16 mouse cellular contexts compared by ENCODE assay signal in the genomic region with DNA sequence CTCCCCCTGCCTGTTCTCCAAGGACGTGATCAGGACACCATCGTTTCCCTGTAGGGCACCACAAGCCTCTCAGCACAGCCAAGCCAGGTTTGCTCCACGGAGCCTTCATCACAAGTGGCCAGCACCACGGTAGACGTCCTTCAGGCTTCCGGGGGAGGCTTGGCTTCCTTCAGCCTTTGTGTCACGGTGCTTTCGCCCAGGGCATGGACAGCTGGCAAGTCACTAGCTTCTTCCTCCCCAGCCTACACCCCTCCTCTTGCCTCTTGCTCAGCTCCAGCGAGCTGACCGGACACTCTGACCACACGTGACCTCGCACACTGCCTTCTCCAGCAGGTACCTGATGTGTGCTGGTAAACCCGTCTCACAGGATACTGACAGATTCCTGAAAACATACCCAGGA. TPM values are rescaled to one million over a fixed set of nuclear protein-coding genes. Genes with fewer than 3 reads are reported as not detected.
DNase-seq lines count a peak whose midpoint lies in the region; ATAC-seq and TF ChIP-seq lines count a peak whose summit lies in the region.
"Had no signal": no experiment of that assay in that cellular context is flagged by ENCODE, and none has a peak within 500 bp of the region (broad histone marks: within the 10 kb centered on the region; RNA-seq: fewer than 3 reads in every experiment).

No protein-coding gene starts in this region.

- no peak overlapping the region for H3K4me3 ChIP-seq in heart, embryonic 11.5 days (ENCODE audit: low read depth, low read length)
- H3K4me3 ChIP-seq in lung, postnatal 0 days (ENCODE audit: low read depth, low read length), result no peak overlapping the region
- no peak overlapping the region for H3K4me3 ChIP-seq in embryonic facial prominence, embryonic 10.5 days
- H3K4me3 ChIP-seq in liver, postnatal 0 days (ENCODE audit: low read depth, low read length), result no peak overlapping the region
- H3K4me3 ChIP-seq: intestine, embryonic 15.5 days had no signal

- H3K9ac ChIP-seq in heart, embryonic 11.5 days (ENCODE audit: low read depth, low read length), result peak overlapping the region; percentile 8; the same call in 1 of the 2 replicates
- no peak overlapping the region for H3K9ac ChIP-seq in lung, postnatal 0 days (replicated peaks; ENCODE audit: low read depth)
- no peak overlapping the region for H3K9ac ChIP-seq in liver, postnatal 0 days (replicated peaks)
- H3K9ac ChIP-seq: intestine, embryonic 15.5 days had no signal

- no peak overlapping the region for H3K4me2 ChIP-seq in heart, embryonic 11.5 days
- H3K4me2 ChIP-seq in lung, postnatal 0 days (replicated peaks; ENCODE audit: low read depth, low read length), result no peak overlapping the region
- H3K4me2 ChIP-seq in liver, postnatal 0 days (ENCODE audit: low read depth, low read length), result no peak overlapping the region
- H3K4me2 ChIP-seq: intestine, embryonic 15.5 days had no signal

- DNase-seq in heart, adult 9 months (ENCODE audit: low spot score in 2 of 2), result no peak
- DNase-seq in lung, postnatal 0 days (ENCODE audit: low spot score), result no peak
- DNase-seq in lung, postnatal 4 days, result no peak
- DNase-seq in embryonic facial prominence, embryonic 10.5 days (ENCODE audit: low spot score), result no peak
- DNase-seq in liver, postnatal 0 days, result no peak
- DNase-seq in layer of hippocampus, adult 11-12 months (ENCODE audit: low spot score), result no peak
- DNase-seq in left cerebral cortex, postnatal 10 days (ENCODE audit: extremely low spot score in 1 of 2, low spot score in 2 of 2), result no peak
- DNase-seq: adrenal gland, postnatal 10 days; lung, adult 2 months; thymus, adult 18-20 months had no signal

- H3K36me3 ChIP-seq in heart, embryonic 11.5 days (ENCODE audit: control insufficient read depth, insufficient read depth, low read length), result peaks cover 1% of the 10 kb centered on the region; the same call in 1 of the 2 replicates
- no peaks in the 10 kb centered on the region for H3K36me3 ChIP-seq in lung, postnatal 0 days (ENCODE audit: insufficient read depth, low read length)
- H3K36me3 ChIP-seq in embryonic facial prominence, embryonic 10.5 days (replicated peaks), result peaks cover 63% of the 10 kb centered on the region
- H3K36me3 ChIP-seq in liver, postnatal 0 days (replicated peaks; ENCODE audit: insufficient read depth, low read length), result peaks cover 29% of the 10 kb centered on the region

- no peaks in the 10 kb centered on the region for H3K27me3 ChIP-seq in heart, embryonic 11.5 days (ENCODE audit: control insufficient read depth, insufficient read depth, low read length)
- H3K27me3 ChIP-seq in lung, postnatal 0 days (replicated peaks; ENCODE audit: insufficient read depth, low read length), result no peaks in the 10 kb centered on the region
- H3K27me3 ChIP-seq in embryonic facial prominence, embryonic 10.5 days (replicated peaks; ENCODE audit: low read depth, poor library complexity, severe bottlenecking), result no peaks in the 10 kb centered on the region
- no peaks in the 10 kb centered on the region for H3K27me3 ChIP-seq in liver, postnatal 0 days (ENCODE audit: insufficient read depth, low read length)
- H3K27me3 ChIP-seq: intestine, embryonic 15.5 days; Patski had no signal

- TF ChIP-seq EP300 in lung, postnatal 0 days (IDR thresholded peaks at IDR 0.05), result no peak
- no peak for TF ChIP-seq EP300 in liver, postnatal 0 days (IDR thresholded peaks at IDR 0.05; ENCODE audit: low read depth)

- no peak for TF ChIP-seq CTCF in lung, postnatal 0 days (IDR thresholded peaks at IDR 0.05)
- TF ChIP-seq CTCF in liver, postnatal 0 days (IDR thresholded peaks at IDR 0.05; ENCODE audit: low read depth), result no peak

- ATAC-seq in heart, embryonic 11.5 days (replicated peaks; ENCODE audit: insufficient number of reproducible peaks, low FRiP score, low TSS enrichment), result no peak
- ATAC-seq in lung, postnatal 0 days, result peak; percentile 16; the same call in 1 of the 2 replicates
- ATAC-seq in liver, postnatal 0 days, result peak; percentile 26; the same call in 1 of the 2 replicates
- ATAC-seq: Patski had no signal

- H3K4me1 ChIP-seq in heart, embryonic 11.5 days (ENCODE audit: control insufficient read depth, insufficient read depth, low read length), result peaks cover 45% of the 10 kb centered on the region
- peaks cover 11% of the 10 kb centered on the region; the same call in 1 of the 2 replicates for H3K4me1 ChIP-seq in lung, postnatal 0 days (ENCODE audit: insufficient read depth, low read depth, low read length)
- peaks cover 24% of the 10 kb centered on the region for H3K4me1 ChIP-seq in embryonic facial prominence, embryonic 10.5 days
- peaks cover 40% of the 10 kb centered on the region for H3K4me1 ChIP-seq in liver, postnatal 0 days (ENCODE audit: insufficient read depth)

- intact Hi-C loops in left cerebral cortex, postnatal 10 days (cut with DNase I), result no loop called here

- no peaks in the 10 kb centered on the region for H3K9me3 ChIP-seq in heart, embryonic 11.5 days (replicated peaks; ENCODE audit: control insufficient read depth, low read length)
- H3K9me3 ChIP-seq in lung, postnatal 0 days (ENCODE audit: low read length), result no peaks in the 10 kb centered on the region
- no peaks in the 10 kb centered on the region for H3K9me3 ChIP-seq in embryonic facial prominence, embryonic 10.5 days
- no peaks in the 10 kb centered on the region for H3K9me3 ChIP-seq in liver, postnatal 0 days (ENCODE audit: low read length)
- H3K9me3 ChIP-seq: intestine, embryonic 15.5 days had no signal

- H3K27ac ChIP-seq in heart, embryonic 11.5 days (ENCODE audit: low read depth, low read length), result 0 out of 2 replicates have a peak overlapping the region, but pooled peaks have one; percentile 10
- H3K27ac ChIP-seq in lung, postnatal 0 days (ENCODE audit: low read length), result 0 out of 2 replicates have a peak overlapping the region, but pooled peaks have one; percentile 26
- 0 out of 2 replicates have a peak overlapping the region, but pooled peaks have one; percentile 35 for H3K27ac ChIP-seq in embryonic facial prominence, embryonic 10.5 days (replicated peaks)
- peak overlapping the region; percentile 57; the same call in 1 of the 2 replicates for H3K27ac ChIP-seq in liver, postnatal 0 days (ENCODE audit: low read depth)
- H3K27ac ChIP-seq: intestine, embryonic 15.5 days had no signal

- WGBS in heart, embryonic 11.5 days (ENCODE audit: insufficient replicate concordance), result 76% methylated on average over 13 of the region's 13 CpGs
- WGBS in lung, postnatal 0 days, result 58% methylated on average over 13 of the region's 13 CpGs
- 87% methylated on average over 13 of the region's 13 CpGs for WGBS in embryonic facial prominence, embryonic 10.5 days
- 70% methylated on average over 13 of the region's 13 CpGs for WGBS in liver, postnatal 0 days (ENCODE audit: insufficient replicate concordance)

RNA-seq across cellular contexts. Expression of a gene that starts 9.5 kb away (rescaled TPM):
- polyA plus RNA-seq in heart, embryonic 11.5 days (2014; fragmentation: Nextera tagmentation; extraction: Ambion mirVana), result 195 and 211 TPM in 2 replicates
- polyA plus RNA-seq in lung, postnatal 0 days (2015; fragmentation: Nextera tagmentation; extraction: Ambion mirVana), result 166 and 184 TPM in 2 replicates
- 384 and 394 TPM in 2 replicates for polyA plus RNA-seq in embryonic facial prominence, embryonic 10.5 days (2016; fragmentation: Nextera tagmentation; extraction: Ambion mirVana)
- 122 TPM in 2 replicates for polyA plus RNA-seq in liver, postnatal 0 days (2015; fragmentation: Nextera tagmentation; extraction: Ambion mirVana)
- total RNA-seq in left cerebral cortex, postnatal 10 days (2021), result 100 to 1,000 TPM; 245 to 255 TPM

RNA-seq across cellular contexts. Expression of a gene that starts 38.9 kb away (rescaled TPM):
- 1.9 and 5.2 TPM in 2 replicates for polyA plus RNA-seq in heart, embryonic 11.5 days (2014; fragmentation: Nextera tagmentation; extraction: Ambion mirVana)
- 5.2 and 8.4 TPM in 2 replicates for polyA plus RNA-seq in lung, postnatal 0 days (2015; fragmentation: Nextera tagmentation; extraction: Ambion mirVana)
- polyA plus RNA-seq in embryonic facial prominence, embryonic 10.5 days (2016; fragmentation: Nextera tagmentation; extraction: Ambion mirVana), result 0.68 and 4.9 TPM in 2 replicates
- polyA plus RNA-seq in liver, postnatal 0 days (2015; fragmentation: Nextera tagmentation; extraction: Ambion mirVana), result 1.7 and 2.4 TPM in 2 replicates
- 10 to 100 TPM; 47.2 to 47.5 TPM for total RNA-seq in left cerebral cortex, postnatal 10 days (2021)
- polyA plus RNA-seq: CD4-positive, CD25-positive, alpha-beta regulatory T cell, adult 4 months; cortical plate, adult 2 months; frontal cortex, adult 2 months had no signal
